In the genomic region with DNA sequence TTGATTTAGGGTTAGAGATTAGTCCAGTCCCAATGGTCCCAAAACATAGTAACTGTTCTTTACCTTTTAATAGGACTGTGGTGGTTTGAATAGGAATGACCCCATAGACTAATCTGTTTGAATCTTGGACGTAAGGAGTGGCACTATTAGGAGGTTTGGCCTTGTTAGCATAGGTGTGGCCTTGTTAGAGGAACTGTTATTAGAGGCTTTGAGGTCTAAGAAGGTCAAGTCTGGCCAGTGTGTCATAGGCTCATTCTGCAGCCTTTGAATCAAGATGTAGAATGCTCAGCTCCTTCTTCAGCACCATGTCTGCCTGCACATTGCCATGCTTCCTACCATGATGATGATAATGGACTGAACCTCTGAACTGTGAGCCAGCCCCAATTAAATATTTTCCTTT, we compare ENCODE assay signal across 14 mouse cellular contexts.
"Had no signal": no experiment of that assay in that cellular context is flagged by ENCODE, and none has a peak within 500 bp of the region (broad histone marks: within the 10 kb centered on the region; RNA-seq: fewer than 3 reads in every experiment).

No protein-coding gene starts in this region.

- H3K4me3 ChIP-seq: megakaryocyte, embryonic 14.5 days; midbrain, embryonic 13.5 days; midbrain, embryonic 15.5 days; neural tube, embryonic 12.5 days; stomach, embryonic 15.5 days had no signal

- H3K36me3 ChIP-seq: midbrain, embryonic 13.5 days; midbrain, embryonic 15.5 days; neural tube, embryonic 12.5 days; stomach, embryonic 15.5 days had no signal

- H3K9ac ChIP-seq: lung, embryonic 14.5 days; midbrain, embryonic 13.5 days; midbrain, embryonic 15.5 days; neural tube, embryonic 12.5 days; stomach, embryonic 15.5 days had no signal

- H3K27ac ChIP-seq: midbrain, embryonic 13.5 days; midbrain, embryonic 15.5 days; neural tube, embryonic 12.5 days; stomach, embryonic 15.5 days had no signal

- H3K4me1 ChIP-seq: midbrain, embryonic 13.5 days; midbrain, embryonic 15.5 days; neural tube, embryonic 12.5 days; stomach, embryonic 15.5 days had no signal

- H3K27me3 ChIP-seq: megakaryocyte, embryonic 14.5 days; midbrain, embryonic 13.5 days; midbrain, embryonic 15.5 days; neural tube, embryonic 12.5 days; stomach, embryonic 15.5 days had no signal

- ATAC-seq: midbrain, embryonic 13.5 days; midbrain, embryonic 15.5 days had no signal

- H3K9me3 ChIP-seq: midbrain, embryonic 13.5 days; midbrain, embryonic 15.5 days; neural tube, embryonic 12.5 days; stomach, embryonic 15.5 days had no signal

- DNase-seq: lung, adult 18-20 months; lung, embryonic 14.5 days; lung, postnatal 10 days; lung, postnatal 4 days; right cerebral cortex, postnatal 14 days; thymus, adult 18-20 months; thymus, postnatal 14 days; thymus, postnatal 36 days had no signal

- H3K4me2 ChIP-seq: lung, embryonic 14.5 days; midbrain, embryonic 11.5 days; midbrain, embryonic 13.5 days; midbrain, embryonic 15.5 days; neural tube, embryonic 12.5 days; stomach, embryonic 15.5 days had no signal
